Mouse (Mus musculus) embryonic facial prominence, embryonic 13.5 days (tissue): Measurements from ENCODE around the gene Pcdh7. TPM values are rescaled to one million over a fixed set of nuclear protein-coding genes. Genes with fewer than 3 reads are reported as not detected.

ENCODE experiments used
- ATAC-seq: fragments of 200-750 bp; cut with Nextera tagmentation; 2 replicates; pipeline ENCODE4 v1.8.0; 2017; ENCODE audit warnings: low read depth; ENCODE audit not compliant: insufficient number of reproducible peaks, insufficient read depth, low FRiP score, low TSS enrichment
- H3K27ac ChIP-seq: fragments of 300-500 bp; sonication (generic); 2 replicates; pipeline ENCODE4 v1.5.1; 2015; ENCODE audit warnings: moderate library complexity, mild to moderate bottlenecking, inconsistent platforms
- H3K27me3 ChIP-seq: fragments of 300-500 bp; sonication (generic); 2 replicates; pipeline ENCODE4 v1.6.1; 2015; ENCODE audit warnings: mild to moderate bottlenecking, inconsistent platforms
- H3K36me3 ChIP-seq: fragments of 300-500 bp; sonication (generic); 2 replicates; pipeline ENCODE4 v1.6.1; 2015; ENCODE audit warnings: mild to moderate bottlenecking, inconsistent platforms
- H3K4me1 ChIP-seq: fragments of 300-500 bp; sonication (generic); 2 replicates; pipeline ENCODE4 v1.6.1; 2015; ENCODE audit warnings: inconsistent platforms
- H3K4me2 ChIP-seq: fragments of 300-500 bp; sonication (generic); 2 replicates; pipeline ENCODE4 v1.6.1; 2015; ENCODE audit warnings: moderate library complexity, mild to moderate bottlenecking, inconsistent platforms
- H3K4me3 ChIP-seq: fragments of 300-500 bp; sonication (generic); 2 replicates; pipeline ENCODE4 v1.5.1; 2015; ENCODE audit warnings: mild to moderate bottlenecking, inconsistent platforms
- H3K9ac ChIP-seq: fragments of 300-500 bp; sonication (generic); 2 replicates; pipeline ENCODE4 v1.6.1; 2015; ENCODE audit warnings: mild to moderate bottlenecking, inconsistent platforms
- H3K9me3 ChIP-seq: fragments of 300-500 bp; sonication (generic); 2 replicates; pipeline ENCODE4 v1.6.1; 2016; ENCODE audit warnings: inconsistent platforms
- WGBS: fragments of 180-500 bp; shearing (Covaris S2); methylation state at CpG from one replicate; pipeline ENCODE4 v1.1.7; 2015; ENCODE audit warnings: mixed read lengths; 5-methylcytosine and 5-hydroxymethylcytosine counted together
- polyA plus RNA-seq: library from polyadenylated mRNA; unstranded; fragments of >200 nt; fragmentation: Nextera tagmentation; extraction: Ambion mirVana; gene quantifications from 2 replicates; pipeline ENCODE4 v1.2.1, GENCODE M21; 2015

Pcdh7 gene
- polyA plus RNA-seq, 1 experiment from 2014 or later, result 14.3 TPM

DNA sequence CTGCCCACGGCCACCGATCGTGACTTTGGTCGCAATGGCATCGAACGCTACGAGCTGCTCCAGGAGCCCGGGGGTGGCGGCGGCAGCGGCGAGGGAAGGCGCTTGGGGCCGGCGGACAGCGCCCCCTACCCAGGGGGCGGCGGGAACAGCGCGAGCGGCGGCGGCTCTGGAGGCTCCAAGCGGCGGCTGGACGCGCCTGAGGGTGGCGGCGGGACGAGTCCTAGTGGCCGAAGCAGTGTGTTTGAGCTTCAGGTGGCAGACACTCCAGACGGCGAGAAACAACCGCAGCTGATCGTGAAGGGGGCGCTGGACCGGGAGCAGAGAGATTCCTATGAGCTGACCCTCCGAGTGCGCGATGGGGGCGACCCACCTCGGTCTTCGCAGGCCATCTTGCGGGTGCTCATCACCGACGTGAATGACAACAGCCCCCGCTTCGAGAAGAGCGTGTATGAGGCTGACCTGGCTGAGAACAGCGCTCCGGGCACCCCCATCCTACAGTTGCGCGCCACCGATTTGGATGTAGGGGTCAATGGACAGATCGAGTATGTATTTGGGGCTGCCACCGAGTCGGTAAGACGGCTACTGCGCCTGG, 1.9 kb downstream of the Pcdh7 start:
- Histone ChIP-seq H3K36me3 (no peaks in the 10 kb centered on the region), H3K4me2 (peak overlapping the region; percentile 91), H3K9ac (peak overlapping the region; percentile 77), H3K9me3 (no peaks in the 10 kb centered on the region), H3K4me3 (peak overlapping the region; percentile 69), H3K27me3 (peaks cover 9% of the 10 kb centered on the region), H3K4me1 (peaks cover 36% of the 10 kb centered on the region), H3K27ac (no peak overlapping the region)
- ATAC-seq, result no peak
- WGBS, result 1% methylated on average over 59 of the region's 59 CpGs

DNA sequence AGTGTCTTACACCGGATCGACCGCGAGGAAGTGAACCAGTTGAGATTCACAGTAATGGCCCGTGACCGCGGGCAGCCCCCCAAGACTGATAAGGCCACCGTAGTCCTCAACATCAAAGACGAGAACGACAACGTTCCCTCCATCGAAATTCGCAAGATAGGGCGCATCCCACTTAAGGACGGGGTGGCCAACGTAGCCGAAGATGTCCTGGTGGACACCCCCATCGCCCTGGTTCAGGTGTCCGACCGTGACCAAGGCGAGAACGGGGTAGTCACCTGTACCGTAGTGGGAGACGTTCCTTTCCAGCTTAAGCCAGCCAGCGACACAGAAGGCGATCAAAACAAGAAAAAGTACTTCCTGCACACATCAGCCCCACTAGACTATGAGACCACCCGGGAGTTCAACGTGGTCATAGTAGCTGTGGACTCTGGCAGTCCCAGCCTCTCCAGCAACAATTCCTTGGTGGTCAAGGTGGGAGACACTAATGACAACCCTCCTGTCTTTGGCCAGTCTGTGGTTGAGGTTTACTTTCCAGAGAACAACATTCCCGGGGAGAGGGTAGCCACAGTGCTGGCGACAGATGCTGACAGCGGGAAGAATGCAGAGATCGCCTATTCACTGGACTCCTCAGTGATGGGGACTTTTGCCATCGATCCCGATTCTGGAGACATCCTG, 2.6 kb downstream of the Pcdh7 start:
- no peaks in the 10 kb centered on the region for H3K36me3 ChIP-seq
- H3K9me3 ChIP-seq, result no peaks in the 10 kb centered on the region
- peak overlapping the region; percentile 69 for H3K4me3 ChIP-seq
- 4% methylated on average over 34 of the region's 34 CpGs for WGBS
- H3K4me1 ChIP-seq, result peaks cover 36% of the 10 kb centered on the region
- H3K4me2 ChIP-seq, result peak overlapping the region; percentile 91
- H3K9ac ChIP-seq, result peak overlapping the region; percentile 77
- ATAC-seq, result no peak
- no peak overlapping the region for H3K27ac ChIP-seq
- H3K27me3 ChIP-seq, result peaks cover 9% of the 10 kb centered on the region

DNA sequence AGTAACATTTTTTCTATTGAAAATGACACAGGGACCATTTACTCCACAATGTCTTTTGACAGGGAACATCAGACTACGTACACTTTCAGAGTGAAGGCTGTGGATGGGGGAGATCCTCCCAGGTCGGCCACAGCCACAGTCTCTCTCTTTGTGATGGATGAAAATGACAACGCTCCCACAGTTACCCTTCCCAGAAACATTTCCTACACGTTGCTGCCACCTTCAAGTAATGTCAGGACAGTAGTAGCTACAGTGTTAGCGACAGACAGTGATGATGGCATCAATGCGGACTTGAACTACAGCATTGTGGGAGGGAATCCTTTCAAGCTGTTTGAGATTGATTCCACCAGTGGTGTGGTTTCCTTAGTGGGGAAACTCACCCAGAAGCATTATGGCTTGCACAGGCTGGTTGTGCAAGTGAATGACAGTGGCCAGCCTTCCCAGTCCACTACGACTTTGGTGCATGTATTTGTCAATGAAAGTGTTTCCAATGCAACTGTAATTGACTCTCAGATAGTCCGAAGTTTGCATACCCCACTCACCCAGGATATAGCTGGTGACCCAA, 3.5 kb downstream of the Pcdh7 start:
- H3K36me3 ChIP-seq, result no peaks in the 10 kb centered on the region
- H3K9ac ChIP-seq, result peak overlapping the region; percentile 77; the same call in 1 of the 2 replicates
- peak overlapping the region; percentile 91 for H3K4me2 ChIP-seq
- H3K27me3 ChIP-seq, result peaks cover 9% of the 10 kb centered on the region
- H3K27ac ChIP-seq, result no peak overlapping the region
- peak overlapping the region; percentile 69 for H3K4me3 ChIP-seq
- H3K4me1 ChIP-seq, result peaks cover 36% of the 10 kb centered on the region
- WGBS, result 30% methylated on average over 8 of the region's 8 CpGs
- ATAC-seq, result no peak
- no peaks in the 10 kb centered on the region for H3K9me3 ChIP-seq

DNA sequence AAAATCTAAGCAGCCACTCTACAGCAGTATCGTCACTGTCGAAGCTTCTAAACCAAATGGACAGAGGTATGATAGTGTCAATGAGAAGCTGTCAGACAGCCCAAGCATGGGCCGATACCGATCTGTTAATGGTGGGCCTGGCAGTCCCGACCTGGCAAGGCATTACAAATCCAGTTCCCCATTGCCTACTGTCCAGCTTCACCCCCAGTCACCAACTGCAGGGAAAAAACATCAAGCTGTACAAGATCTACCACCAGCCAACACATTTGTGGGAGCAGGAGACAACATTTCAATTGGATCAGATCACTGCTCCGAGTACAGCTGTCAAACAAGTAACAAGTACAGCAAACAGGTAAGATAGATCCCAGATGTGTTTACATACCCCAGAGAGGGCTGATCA, 4.2 kb downstream of the Pcdh7 start:
- no peaks in the 10 kb centered on the region for H3K36me3 ChIP-seq
- peak overlapping the region; percentile 69 for H3K4me3 ChIP-seq
- H3K9me3 ChIP-seq, result no peaks in the 10 kb centered on the region
- peaks cover 36% of the 10 kb centered on the region for H3K4me1 ChIP-seq
- 27% methylated on average over 6 of the region's 6 CpGs for WGBS
- ATAC-seq, result no peak
- H3K4me2 ChIP-seq, result peak overlapping the region; percentile 91
- H3K27me3 ChIP-seq, result peaks cover 9% of the 10 kb centered on the region
- no peak overlapping the region for H3K27ac ChIP-seq
- H3K9ac ChIP-seq, result 0 out of 2 replicates have a peak overlapping the region, but pooled peaks have one; percentile 40

DNA sequence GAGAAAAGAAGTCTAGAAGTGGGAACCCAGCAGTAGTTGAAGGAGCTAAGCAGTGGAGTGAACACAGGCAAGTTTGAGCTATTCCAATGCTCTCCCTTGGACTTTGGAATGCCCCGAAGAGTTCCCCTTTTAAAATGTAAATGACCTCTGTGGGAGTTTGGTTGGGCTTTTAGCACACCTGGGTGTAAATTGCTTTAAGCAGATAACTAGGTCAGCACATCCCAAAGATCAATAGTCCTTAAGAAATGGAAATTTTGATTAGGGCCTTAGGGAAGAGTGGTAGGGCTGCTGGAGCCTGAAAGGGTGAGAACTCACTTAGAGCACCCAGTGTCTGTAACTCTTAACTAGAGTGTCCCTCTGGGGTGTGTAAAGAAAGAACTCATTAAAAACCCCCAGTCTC, 15.7 kb downstream of the Pcdh7 start:
- H3K9me3 ChIP-seq, result no peaks in the 10 kb centered on the region
- H3K36me3 ChIP-seq, result no peaks in the 10 kb centered on the region
- ATAC-seq, result no peak
- no peak overlapping the region for H3K27ac ChIP-seq
- no peaks in the 10 kb centered on the region for H3K27me3 ChIP-seq
- WGBS, result 37% methylated on average over 1 of the region's 1 CpGs
- H3K9ac ChIP-seq, result no peak overlapping the region
- H3K4me1 ChIP-seq, result no peaks in the 10 kb centered on the region
- H3K4me2 ChIP-seq, result no peak overlapping the region
- H3K4me3 ChIP-seq, result no peak overlapping the region

DNA sequence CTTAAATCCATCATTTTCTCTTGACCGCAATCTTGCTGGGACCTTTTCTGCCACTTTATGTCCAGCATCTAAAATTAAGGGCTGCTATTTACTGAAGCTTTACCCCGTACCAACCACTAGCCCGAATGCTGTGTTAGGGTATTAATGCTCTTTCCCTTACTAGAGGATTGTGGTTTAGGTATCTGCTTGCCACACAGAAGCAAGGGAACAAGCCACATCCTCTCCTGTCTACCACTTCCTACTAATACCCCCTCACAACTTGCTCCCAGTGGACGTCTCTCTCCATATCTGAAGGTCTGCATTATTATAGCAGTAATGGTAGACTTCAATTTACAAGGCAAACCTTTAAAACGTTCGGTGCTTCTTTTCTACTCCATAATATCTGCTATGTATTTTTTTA, 18.0 kb downstream of the Pcdh7 start:
- H3K36me3 ChIP-seq, result no peaks in the 10 kb centered on the region
- no peak overlapping the region for H3K9ac ChIP-seq
- H3K4me3 ChIP-seq, result no peak overlapping the region
- ATAC-seq, result no peak
- no peak overlapping the region for H3K4me2 ChIP-seq
- no peaks in the 10 kb centered on the region for H3K4me1 ChIP-seq
- no peak overlapping the region for H3K27ac ChIP-seq
- no peaks in the 10 kb centered on the region for H3K27me3 ChIP-seq
- H3K9me3 ChIP-seq, result no peaks in the 10 kb centered on the region
- WGBS, result 88% methylated on average over 6 of the region's 6 CpGs

DNA sequence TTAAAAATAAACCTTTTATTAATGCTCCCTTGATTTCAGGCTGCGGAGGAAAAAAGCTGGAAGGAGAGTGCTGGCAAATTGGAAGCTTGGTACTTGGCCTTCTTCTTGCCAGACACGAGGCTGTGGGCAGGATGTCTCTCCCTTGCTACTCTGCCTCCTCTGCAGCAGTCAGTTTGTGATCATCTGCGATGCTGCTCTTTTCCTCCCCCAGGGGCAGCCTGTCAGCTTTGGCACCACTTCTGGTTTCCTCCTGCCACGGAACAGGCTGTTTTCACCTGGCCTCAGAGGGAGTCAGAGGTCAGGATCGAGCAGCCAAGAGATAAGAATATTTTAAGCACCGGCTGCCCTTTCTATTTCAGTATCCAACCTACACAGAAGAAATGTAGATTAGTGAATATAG, 25.2 kb downstream of the Pcdh7 start:
- Histone ChIP-seq H3K4me1 (no peaks in the 10 kb centered on the region), H3K36me3 (no peaks in the 10 kb centered on the region), H3K27ac (no peak overlapping the region), H3K9me3 (no peaks in the 10 kb centered on the region), H3K9ac (no peak overlapping the region), H3K4me3 (no peak overlapping the region), H3K27me3 (no peaks in the 10 kb centered on the region), H3K4me2 (no peak overlapping the region)
- ATAC-seq, result no peak
- 21% methylated on average over 6 of the region's 6 CpGs for WGBS

DNA sequence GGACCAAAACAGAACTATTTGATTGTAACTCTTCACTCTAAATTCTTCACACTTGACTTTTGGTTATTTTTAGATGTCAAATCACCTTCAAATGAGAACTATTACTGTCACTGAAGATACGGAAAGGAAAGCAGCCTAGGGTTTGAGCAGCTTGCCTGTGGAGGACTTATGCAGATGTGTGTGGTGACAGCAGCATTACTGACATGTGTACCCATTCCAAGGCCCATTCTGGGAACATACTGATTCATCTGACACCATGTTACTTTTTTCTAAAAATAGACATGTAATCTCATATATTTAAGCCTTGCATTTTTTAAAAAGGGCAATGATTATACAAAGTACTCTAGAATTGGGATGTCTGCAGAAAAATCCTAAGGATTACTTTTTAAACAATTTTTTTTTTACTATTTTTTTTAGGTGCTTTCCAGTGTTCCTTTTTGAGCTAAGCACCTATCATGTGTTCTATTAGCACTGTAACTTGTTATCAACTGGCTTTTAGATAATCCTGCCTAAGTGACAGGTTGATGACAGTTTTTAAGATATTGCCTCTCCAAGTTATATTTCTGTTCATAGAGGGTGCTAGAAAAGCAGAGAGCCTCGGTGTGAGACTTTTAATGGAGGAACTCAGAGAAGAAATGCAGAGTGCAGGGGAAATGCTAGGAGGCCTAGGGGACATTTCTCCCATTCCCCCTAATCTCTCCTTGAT, 26.3 kb downstream of the Pcdh7 start:
- Histone ChIP-seq H3K36me3 (no peaks in the 10 kb centered on the region), H3K27ac (no peak overlapping the region), H3K4me2 (no peak overlapping the region), H3K4me1 (no peaks in the 10 kb centered on the region), H3K4me3 (no peak overlapping the region), H3K9me3 (no peaks in the 10 kb centered on the region), H3K9ac (no peak overlapping the region), H3K27me3 (no peaks in the 10 kb centered on the region)
- WGBS, result 68% methylated on average over 2 of the region's 2 CpGs
- ATAC-seq, result no peak

DNA sequence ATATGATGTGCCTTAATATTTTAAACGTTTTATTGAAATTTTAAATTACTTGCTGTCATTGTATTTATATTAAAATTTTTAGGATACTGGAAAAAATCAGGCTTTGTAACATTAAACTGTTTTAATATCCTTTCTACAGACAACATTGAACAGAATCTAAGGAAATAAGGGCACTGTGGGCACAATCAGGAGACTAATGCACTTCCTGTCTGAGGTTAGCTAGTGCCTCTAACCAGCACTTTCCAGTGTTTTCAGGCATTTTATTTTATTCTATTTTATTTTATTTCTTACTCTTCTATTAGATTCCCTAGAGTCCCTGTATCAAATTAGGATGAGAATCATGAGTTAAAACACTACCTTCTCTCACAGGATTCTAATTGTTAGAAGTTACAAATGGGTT, 28.1 kb downstream of the Pcdh7 start:
- no peaks in the 10 kb centered on the region for H3K36me3 ChIP-seq
- no peak overlapping the region for H3K4me2 ChIP-seq
- no peak overlapping the region for H3K27ac ChIP-seq
- no peak overlapping the region for H3K4me3 ChIP-seq
- H3K9ac ChIP-seq, result no peak overlapping the region
- ATAC-seq, result no peak
- H3K27me3 ChIP-seq, result no peaks in the 10 kb centered on the region
- no peaks in the 10 kb centered on the region for H3K9me3 ChIP-seq
- 72% methylated on average over 1 of the region's 1 CpGs for WGBS
- H3K4me1 ChIP-seq, result no peaks in the 10 kb centered on the region

DNA sequence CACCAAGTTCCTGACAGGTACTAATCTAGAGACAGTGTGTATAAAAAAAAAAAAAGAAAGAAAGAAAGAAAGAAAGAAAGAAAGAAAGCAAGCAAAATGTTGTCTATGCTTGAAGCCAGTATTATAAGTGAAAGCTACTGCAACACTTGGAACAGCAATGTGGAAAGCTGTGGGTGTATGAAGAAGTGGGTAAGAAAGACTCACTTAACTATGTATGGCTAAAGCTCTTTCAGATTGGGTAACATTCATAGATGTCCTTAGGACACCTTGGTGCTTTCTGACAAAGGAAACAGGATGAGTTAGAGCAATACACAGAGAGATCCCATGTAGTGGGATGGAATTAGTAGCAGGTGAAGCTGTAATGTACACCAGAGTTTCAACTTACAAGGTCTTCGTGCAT, 32.6 kb downstream of the Pcdh7 start:
- no peaks in the 10 kb centered on the region for H3K36me3 ChIP-seq
- no peaks in the 10 kb centered on the region for H3K27me3 ChIP-seq
- no peaks in the 10 kb centered on the region for H3K9me3 ChIP-seq
- ATAC-seq, result no peak
- WGBS, result 45% methylated on average over 1 of the region's 1 CpGs
- H3K4me1 ChIP-seq, result no peaks in the 10 kb centered on the region
- H3K4me2 ChIP-seq, result no peak overlapping the region
- H3K27ac ChIP-seq, result no peak overlapping the region
- no peak overlapping the region for H3K9ac ChIP-seq
- H3K4me3 ChIP-seq, result no peak overlapping the region

DNA sequence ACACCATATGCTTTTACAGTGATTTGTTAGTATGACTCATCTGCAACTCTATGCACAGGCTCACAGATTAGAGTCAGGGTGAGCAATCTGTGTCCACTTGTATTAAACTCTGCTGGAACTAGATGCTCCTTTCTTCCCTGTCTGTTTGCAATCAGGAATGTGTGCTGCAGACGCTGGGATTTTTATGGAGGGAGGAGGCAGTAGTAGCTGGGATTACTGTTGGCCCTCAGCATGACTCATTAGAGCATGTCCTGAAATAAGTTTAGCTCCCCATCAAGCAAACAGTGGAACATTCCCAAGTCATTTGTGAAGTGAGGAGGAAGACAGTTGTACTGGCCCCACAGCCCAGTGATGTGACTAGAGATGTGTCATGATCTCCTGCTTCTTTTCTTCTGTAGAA, 38.0 kb downstream of the Pcdh7 start:
- Histone ChIP-seq H3K27me3 (no peaks in the 10 kb centered on the region), H3K9ac (no peak overlapping the region), H3K27ac (no peak overlapping the region), H3K4me1 (peaks cover 17% of the 10 kb centered on the region), H3K4me2 (no peak overlapping the region), H3K9me3 (no peaks in the 10 kb centered on the region), H3K4me3 (no peak overlapping the region), H3K36me3 (no peaks in the 10 kb centered on the region)
- no peak for ATAC-seq
- 16% methylated on average over 1 of the region's 1 CpGs for WGBS
